Mouse (Mus musculus) Muller cell, postnatal 12 days (primary cell): ENCODE measurements around the gene Hoxd4.
A peak's percentile ranks its signal among the peaks of the same experiment; 100 is the strongest.

Experiments
- DNase-seq: peaks from one replicate; pipeline ENCODE4 v3.0.0-alpha.2; 2015; ENCODE audit errors: inconsistent ontology term

Hoxd4 gene

DNA sequence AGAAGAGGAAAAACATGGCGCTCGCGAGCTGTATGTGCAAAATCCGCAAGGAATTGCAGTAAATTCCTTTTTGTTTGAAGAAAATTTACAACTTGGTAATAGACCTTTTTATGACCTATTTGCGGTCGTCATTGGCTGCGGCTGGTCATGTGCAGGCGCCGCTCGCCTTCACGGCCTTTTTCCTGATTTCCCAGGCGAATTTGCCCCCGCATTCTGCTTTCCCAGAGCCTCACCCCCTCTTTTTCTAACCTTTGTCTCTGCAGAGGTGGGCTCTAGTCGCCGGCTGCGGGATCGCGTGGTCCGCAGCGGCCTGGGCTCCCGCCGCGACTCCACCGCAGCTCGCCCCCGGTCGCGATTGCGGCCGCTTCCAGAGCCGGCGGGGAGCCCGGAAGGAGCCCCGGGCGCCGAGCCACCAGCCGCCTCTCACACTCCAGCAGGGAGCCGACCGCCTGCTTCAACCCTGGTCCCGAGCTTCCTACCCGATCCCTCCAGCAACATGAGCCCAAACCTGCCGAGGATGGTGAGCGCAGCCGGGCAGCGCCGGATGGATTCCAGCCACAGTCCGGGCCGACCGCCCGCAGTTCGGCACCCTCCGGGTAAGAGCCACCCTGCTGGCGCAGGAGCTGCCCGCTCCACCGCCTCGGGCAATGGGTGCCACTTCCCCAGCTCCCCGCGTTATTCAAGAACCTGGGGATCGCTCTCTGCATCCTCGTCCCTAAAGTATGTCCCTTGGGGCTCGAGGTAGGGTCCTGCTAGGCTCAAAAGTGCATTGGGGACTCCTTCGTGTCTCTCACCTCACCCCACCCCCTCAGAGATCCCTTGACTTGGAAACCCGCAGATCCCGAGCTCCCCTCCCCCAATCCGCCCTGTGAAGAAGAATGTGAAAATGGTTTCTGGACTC is at the start of gene Hoxd4, which contains the start of gene Hoxd3:
TSS of gene Hoxd4 (plus strand) at position 209 of the 901 bp plus-strand sequence.
TSS of gene Hoxd3 (plus strand) at position 207 of the 901 bp plus-strand sequence.
- DNase-seq = peak; percentile 39

- peak; percentile 41 for DNase-seq
Measured at GRCm38 (mm10) chr2:74663291-74663925, 48.3 kb upstream of the Hoxd4 start.

GRCm38 (mm10) chr2:74666411-74666810 is 45.3 kb upstream of the Hoxd4 start:
- DNase-seq = no peak

DNA sequence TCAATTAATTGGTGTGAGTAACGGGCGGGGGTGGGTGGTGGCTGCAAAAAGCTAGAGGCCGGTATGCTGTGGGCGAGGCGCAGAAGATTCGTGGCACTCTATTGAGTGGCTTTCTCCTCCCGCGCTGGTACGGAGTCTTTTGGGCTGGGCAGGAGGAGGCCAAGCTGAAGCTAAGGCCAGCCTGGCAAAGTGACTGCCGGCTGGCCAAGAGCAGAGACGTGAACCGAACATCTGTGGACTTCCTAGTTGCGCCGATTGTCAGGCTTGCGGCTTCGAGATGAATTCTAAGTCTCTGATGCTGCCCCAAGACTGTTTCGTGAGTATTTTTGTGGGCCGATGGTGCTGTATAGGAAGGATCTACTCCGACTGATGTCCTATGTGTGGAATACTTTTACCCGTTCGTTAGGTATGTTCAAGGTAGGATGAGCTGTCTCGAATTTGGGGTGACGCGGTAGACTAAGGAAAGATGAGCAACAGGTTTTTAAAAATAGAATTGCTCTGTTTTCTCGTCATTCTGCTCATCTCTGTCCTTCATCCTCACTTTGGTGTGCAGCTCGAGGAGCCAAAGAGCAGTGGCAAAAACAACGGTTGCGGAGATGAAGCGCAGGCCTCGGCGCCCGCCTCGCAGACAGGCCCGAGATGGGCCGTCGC is 44.4 kb upstream of the Hoxd4 start:
- DNase-seq = no peak

GRCm38 (mm10) chr2:74667842-74668357 is 43.8 kb upstream of the Hoxd4 start, which contains the start of gene Hoxd13:
Gene Hoxd13 (plus strand): TSS chr2:74668310.
- no peak for DNase-seq

GRCm38 (mm10) chr2:74668370-74669229 is 43.1 kb upstream of the Hoxd4 start:
- DNase-seq = no peak

DNA sequence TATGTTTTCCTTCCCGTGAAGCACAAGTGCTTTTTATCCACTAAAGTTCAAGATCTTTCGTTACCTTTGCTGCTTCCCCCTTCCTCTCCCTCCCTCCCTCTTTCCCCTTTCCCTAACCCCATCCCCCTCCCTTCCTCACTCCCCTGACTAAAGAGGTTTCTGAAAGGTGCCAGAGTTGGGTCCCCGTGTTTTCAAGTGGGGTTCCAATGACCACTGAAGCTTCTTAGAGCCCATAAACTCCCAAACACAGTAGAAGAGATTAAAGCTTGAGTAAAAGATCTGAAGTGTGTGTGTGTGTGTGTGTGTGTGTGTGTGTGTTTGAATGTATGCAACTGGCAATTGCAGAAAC is 42.5 kb upstream of the Hoxd4 start:
- DNase-seq = no peak

- DNase-seq = no peak
Measured at GRCm38 (mm10) chr2:74669650-74670235, 42.0 kb upstream of the Hoxd4 start.

DNA sequence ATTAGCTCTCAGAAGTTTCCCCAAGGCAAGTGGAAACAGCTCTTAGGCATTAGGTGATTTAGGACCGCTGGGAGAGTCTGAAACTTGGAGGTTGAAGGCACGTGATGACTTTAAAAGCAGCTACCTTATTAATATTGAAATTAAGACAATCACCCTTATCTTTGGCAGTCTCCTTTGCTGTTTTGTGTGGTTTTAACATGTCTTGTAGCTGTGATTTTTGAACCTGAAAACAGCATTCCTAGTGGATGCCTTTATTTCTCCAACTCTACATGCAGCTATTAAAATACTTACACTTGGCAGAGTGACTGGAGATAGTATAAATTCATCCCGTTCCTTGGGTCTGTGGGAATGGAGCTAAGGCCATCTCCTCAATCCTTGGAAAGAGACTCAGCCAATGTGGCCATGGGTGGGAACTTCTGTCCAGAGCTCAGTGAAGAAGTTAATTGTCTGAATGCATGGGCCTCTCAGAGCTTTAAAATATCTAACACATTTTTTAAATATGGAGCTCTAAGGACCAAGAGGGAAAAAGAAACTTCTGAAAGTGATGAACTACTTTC is 41.0 kb upstream of the Hoxd4 start:
- DNase-seq = no peak

- no peak for DNase-seq
Measured at GRCm38 (mm10) chr2:74671847-74672246, 39.9 kb upstream of the Hoxd4 start.

GRCm38 (mm10) chr2:74672481-74673362 is 39.0 kb upstream of the Hoxd4 start:
- no peak for DNase-seq

GRCm38 (mm10) chr2:74673835-74674425 is 37.8 kb upstream of the Hoxd4 start:
- DNase-seq = no peak

GRCm38 (mm10) chr2:74674881-74675665 is 36.7 kb upstream of the Hoxd4 start, which contains the start of gene Hoxd12:
Gene Hoxd12 (plus strand): TSS chr2:74675013.
- no peak for DNase-seq

DNA sequence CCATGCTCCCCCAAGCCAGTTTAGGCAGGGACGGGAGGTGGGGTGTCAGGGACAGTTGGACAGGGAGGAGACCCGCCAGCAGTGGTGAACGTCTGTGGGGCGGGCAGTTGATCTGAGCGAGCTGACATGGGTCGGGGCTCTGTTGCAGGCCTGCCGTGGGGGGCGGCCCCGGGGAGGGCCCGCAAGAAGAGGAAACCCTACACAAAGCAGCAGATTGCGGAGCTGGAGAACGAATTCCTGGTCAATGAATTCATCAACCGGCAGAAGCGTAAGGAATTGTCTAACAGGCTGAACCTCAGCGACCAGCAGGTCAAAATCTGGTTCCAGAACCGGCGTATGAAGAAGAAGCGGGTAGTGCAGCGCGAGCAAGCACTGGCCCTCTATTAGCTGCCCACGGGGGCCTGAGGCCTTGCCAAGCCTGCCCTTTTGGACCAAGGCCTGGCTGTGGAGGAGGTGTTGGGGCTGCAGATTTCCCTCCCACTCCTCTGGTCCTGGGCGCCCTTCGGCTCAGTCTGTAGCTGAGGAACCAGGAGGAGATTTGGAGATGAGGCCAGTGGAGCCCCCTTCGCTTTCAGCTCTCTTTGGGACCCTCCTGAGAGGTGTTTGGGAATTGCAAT is 36.0 kb upstream of the Hoxd4 start:
- DNase-seq = no peak

DNA sequence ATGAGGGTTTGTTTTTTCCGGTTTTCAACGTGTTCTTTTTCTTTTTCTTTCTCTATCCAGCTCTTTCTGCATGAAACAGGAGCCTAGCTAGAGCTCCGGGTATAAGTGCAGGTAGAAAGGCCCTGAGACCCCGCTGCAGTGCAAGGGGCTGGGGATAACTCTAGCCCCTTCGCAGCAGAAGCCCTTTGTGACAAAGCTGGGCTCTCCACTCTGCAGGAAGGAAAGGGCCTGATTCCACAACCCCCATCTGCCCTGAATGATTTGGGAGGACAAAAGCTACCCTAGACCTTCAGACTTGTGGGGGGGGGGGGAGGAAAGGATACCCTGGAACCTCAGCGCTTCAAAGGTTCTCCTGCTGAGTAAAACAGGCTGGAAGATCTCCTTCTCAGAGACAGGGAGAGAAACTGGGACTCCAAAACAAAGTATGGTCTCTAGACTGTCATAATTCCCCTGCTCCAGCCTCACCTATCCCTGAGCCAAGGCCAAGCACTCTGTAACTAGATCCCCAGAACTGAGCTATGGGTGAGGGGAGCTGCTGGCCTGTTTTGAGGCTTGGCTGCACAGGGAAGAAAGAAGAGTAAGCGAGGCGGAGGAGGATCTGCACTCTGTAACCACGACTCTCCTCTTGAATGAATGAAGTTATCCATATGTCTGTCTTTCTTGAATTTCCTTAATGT is 35.2 kb upstream of the Hoxd4 start:
- DNase-seq = no peak

DNA sequence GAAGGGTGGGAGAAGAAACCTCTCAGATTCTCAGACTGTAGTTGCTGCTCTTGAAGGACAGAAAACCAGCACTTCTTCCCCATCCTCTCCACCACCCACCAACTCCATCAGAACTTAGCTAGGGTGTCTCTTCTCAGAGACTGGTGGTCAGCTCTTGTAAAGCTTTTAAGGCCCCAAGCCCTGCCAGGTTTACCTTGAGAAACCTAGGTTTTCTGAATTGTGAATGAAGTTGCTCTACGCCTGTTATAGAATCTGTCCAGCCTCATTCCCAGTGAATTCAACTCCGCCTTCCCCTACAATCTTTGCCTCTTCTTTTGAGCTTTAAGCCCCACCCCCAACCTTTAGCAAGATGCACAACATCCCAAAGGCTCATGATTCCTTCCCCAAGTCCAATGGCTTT is 34.6 kb upstream of the Hoxd4 start:
- no peak for DNase-seq

DNA sequence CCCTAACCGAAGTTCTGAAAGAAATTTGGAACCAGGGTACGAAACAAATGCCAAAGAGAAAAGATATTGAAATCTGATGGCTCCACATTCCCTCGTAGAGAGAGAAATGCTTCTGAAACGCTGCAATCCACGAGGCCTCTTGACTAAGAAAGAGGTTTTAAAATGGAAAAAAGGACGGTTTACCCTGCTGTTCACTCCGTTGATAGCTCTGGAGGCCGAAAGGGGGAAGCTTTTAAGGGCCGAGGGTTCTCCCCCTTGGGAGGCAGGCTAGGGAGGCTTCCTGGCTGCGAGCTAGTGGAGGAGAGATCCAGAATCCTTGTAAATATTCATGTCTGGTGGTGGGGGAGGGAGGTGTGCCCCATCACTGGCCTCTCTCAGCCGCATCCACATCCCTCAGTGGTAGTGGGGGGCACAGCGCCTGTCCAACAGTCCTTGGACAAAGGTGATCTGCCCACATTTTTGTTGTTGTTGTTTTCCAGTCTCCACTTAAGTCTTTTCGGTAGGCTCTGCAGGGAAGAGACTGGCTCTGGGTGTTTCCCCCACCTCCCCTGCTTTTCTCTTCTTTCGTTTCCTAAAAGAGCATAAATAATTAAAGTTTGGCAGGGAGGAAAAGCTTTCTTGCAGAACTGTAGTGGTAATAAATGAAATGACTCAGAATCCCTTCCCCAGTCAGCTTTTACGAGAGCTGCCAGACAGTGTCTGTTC is 32.7 kb upstream of the Hoxd4 start, which contains the start of gene Hoxd11:
TSS of gene Hoxd11 (plus strand) at position 667 of the 705 bp plus-strand sequence.
- no peak for DNase-seq
